Mouse (Mus musculus) stomach, embryonic 16.5 days (tissue): Measurements from ENCODE around the gene Dhx32. TPM values are rescaled to one million over a fixed set of nuclear protein-coding genes. Genes with fewer than 3 reads are reported as not detected.

ENCODE experiments used
- ATAC-seq: fragments of 200-750 bp; cut with Nextera tagmentation; 2 replicates; pipeline ENCODE4 v1.8.0; 2017; ENCODE audit warnings: moderate number of reproducible peaks, moderate TSS enrichment; ENCODE audit not compliant: insufficient read depth, low FRiP score
- H3K27ac ChIP-seq: fragments of 300-500 bp; sonication (generic); 2 replicates; pipeline ENCODE4 v1.5.1; 2014; ENCODE audit warnings: low read length
- H3K27me3 ChIP-seq: fragments of 300-500 bp; sonication (generic); 2 replicates; pipeline ENCODE4 v1.6.1; 2014; ENCODE audit warnings: low read length, control low read depth, mixed read lengths; ENCODE audit not compliant: control insufficient read depth, insufficient read depth
- H3K36me3 ChIP-seq: fragments of 300-500 bp; sonication (generic); 2 replicates; pipeline ENCODE4 v1.6.1; 2014; ENCODE audit warnings: low read length; ENCODE audit not compliant: control insufficient read depth, insufficient read depth
- H3K4me1 ChIP-seq: fragments of 300-500 bp; sonication (generic); 2 replicates; pipeline ENCODE4 v1.6.1; 2014; ENCODE audit warnings: low read length, control low read depth, mixed read lengths; ENCODE audit not compliant: control insufficient read depth, insufficient read depth
- H3K4me2 ChIP-seq: fragments of 300-500 bp; sonication (generic); 2 replicates; pipeline ENCODE4 v1.6.1; 2014; ENCODE audit warnings: low read depth, low read length, mixed read lengths
- H3K4me3 ChIP-seq: fragments of 300-500 bp; sonication (generic); replicated peaks from 2 replicates; pipeline ENCODE4 v1.5.1; 2014; ENCODE audit warnings: mild to moderate bottlenecking, low read length
- H3K9ac ChIP-seq: fragments of 300-500 bp; sonication (generic); 2 replicates; pipeline ENCODE4 v1.6.1; 2014; ENCODE audit warnings: low read length
- H3K9me3 ChIP-seq: fragments of 300-500 bp; sonication (generic); replicated peaks from 2 replicates; pipeline ENCODE4 v1.6.1; 2016; ENCODE audit warnings: low read length, control low read depth; ENCODE audit not compliant: control insufficient read depth
- whole genome bisulfite sequencing: fragments of 180-500 bp; shearing (Covaris S2); extraction: QIAGEN DNeasy Blood & Tissue Kit; methylation state at CpG from one replicate; pipeline ENCODE4 v1.1.7; 2014; 5-methylcytosine and 5-hydroxymethylcytosine counted together
- polyA plus RNA-seq: library from polyadenylated mRNA; unstranded; fragments of >200 nt; fragmentation: Nextera tagmentation; extraction: Ambion mirVana; gene quantifications from 2 replicates; pipeline ENCODE4 v1.2.1, GENCODE M21; 2015

Dhx32 gene
- polyA plus RNA-seq, 1 experiment from 2014 or later, result 46.8 TPM

DNA sequence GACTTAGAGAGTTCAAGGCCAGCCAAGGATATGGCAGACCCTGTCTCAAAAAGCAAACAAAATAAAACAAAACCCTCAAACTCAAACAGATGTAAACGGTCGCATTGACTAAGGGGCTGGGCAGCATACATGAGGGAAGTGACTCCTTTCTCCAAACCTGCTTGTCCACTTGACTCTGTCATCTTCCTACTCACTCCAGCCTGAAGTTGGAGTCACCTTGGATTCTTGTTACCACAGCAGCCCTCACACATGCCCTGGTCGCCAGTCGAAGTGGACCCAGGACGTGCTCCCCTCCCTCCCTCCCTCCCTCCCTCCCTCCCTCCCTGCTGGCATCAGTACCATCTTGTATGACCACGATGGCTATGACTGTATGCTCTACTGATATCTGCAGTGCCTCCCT, 943 bp downstream of the Dhx32 start:
- Histone ChIP-seq H3K4me3 (peak overlapping the region; percentile 35), H3K4me2 (peak overlapping the region; percentile 44), H3K9me3 (no peaks in the 10 kb centered on the region), H3K27me3 (no peaks in the 10 kb centered on the region), H3K27ac (peak overlapping the region; percentile 98; the same call in 1 of the 2 replicates), H3K4me1 (peaks cover 9% of the 10 kb centered on the region; the same call in 1 of the 2 replicates), H3K9ac (peak overlapping the region; percentile 46; the same call in 1 of the 2 replicates), H3K36me3 (no peaks in the 10 kb centered on the region)
- no peak for ATAC-seq
- WGBS, result 48% methylated on average over 6 of the region's 6 CpGs

DNA sequence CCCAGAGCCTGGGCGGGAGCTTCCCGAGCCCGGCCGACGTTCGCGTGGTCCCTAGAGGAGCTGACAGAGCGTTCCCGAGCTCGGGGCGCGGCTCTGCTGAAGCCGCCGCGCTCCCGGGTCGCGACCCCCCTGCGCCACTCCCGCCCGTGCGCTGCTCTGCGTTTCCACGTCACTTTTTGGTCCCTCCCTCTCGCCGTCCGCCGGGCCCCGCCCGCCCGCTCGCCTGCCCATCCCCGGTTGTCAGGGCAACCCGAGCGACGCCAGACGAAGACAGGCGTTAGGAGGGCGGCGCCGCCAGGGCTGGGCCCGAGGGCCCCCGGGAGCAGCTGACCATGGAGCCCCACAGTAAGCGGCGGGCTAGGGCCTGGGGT, 5.9 kb downstream of the Dhx32 start, which contains the start of gene Fank1:
Gene Fank1 (plus strand): TSS at position 236 of the 371 bp plus-strand sequence.
- peak within 1 kb of the TSS; percentile 18 for H3K27ac ChIP-seq
- peaks cover 19% of the 10 kb centered on the region; the same call in 1 of the 2 replicates for H3K4me1 ChIP-seq
- H3K36me3 ChIP-seq, result no peaks in the 10 kb centered on the region
- H3K27me3 ChIP-seq, result no peaks in the 10 kb centered on the region
- peak within 1 kb of the TSS; percentile 88 for H3K4me2 ChIP-seq
- WGBS, result under 1% methylated on average over 44 of the region's 45 CpGs
- H3K4me3 ChIP-seq, result peak within 1 kb of the TSS; percentile 74
- peak; percentile 96 for ATAC-seq
- peak within 1 kb of the TSS; percentile 83 for H3K9ac ChIP-seq
- H3K9me3 ChIP-seq, result no peaks in the 10 kb centered on the region

DNA sequence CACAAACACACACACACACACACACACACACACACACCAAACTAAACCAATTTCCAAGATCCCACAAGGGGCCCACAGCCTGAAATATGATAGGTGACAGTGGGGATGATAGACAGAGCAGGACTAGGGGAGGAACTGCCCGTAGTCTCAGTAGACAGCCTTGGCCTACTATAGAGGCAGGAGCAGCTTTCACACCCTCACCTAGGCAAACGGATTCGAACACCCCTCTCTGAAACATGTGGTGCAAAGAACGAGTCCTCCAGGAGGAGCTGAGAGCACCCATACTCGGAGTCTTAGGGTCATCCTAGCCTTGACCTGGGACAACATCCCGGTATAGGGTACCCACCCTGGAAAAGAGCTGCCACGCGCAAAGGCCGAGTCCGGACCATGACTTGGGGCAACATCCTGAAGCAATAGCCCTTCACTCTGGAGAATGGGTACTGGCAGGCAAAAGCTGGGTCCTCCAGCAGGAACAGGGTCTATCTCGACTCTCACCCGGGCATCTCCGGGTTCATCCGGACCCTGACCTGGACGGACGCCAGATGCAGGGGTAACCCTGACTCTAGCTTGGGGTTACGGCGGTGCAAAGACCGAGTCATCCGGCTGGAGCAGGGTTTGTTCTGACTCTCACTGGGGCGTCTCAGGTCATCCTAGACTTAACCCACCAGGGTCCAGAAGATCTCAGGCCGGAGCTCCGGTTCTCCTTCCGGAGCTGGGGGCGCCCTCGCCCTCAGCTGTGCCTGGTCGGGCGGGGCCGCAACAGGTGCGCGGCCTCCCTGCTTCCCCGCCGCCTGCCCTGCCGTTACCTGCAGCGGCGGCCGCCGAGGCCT, 6.5 kb downstream of the Dhx32 start:
- Histone ChIP-seq H3K27ac (peak overlapping the region; percentile 18), H3K36me3 (no peaks in the 10 kb centered on the region), H3K9ac (peak overlapping the region; percentile 83), H3K9me3 (no peaks in the 10 kb centered on the region), H3K4me3 (peak overlapping the region; percentile 74), H3K4me1 (peaks cover 19% of the 10 kb centered on the region; the same call in 1 of the 2 replicates), H3K27me3 (no peaks in the 10 kb centered on the region), H3K4me2 (peak overlapping the region; percentile 88)
- ATAC-seq, result no peak
- 6% methylated on average over 38 of the region's 38 CpGs for WGBS

DNA sequence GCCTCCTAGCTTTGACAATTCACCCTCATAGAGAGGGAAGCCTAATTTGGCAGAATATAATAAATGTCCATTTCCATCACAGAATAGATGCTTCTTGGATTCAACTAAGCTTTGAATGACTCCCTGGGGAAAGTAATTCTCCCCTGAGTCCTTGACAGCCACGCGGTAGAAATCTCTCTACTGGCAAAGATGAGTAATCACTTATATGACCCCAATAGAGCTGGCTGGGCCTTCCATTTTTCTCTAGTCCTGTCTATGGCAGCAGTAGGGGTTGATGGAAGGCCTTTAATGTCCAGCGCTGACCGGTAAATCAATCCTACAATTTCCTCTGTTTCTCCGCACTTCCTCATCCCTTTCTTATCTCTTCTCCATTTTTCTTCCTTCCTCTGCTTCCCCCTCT, 7.3 kb downstream of the Dhx32 start:
- Histone ChIP-seq H3K9ac (no peak overlapping the region), H3K9me3 (no peaks in the 10 kb centered on the region), H3K4me2 (peak overlapping the region; percentile 88; the same call in 1 of the 2 replicates), H3K27ac (no peak overlapping the region), H3K4me1 (peaks cover 19% of the 10 kb centered on the region; the same call in 1 of the 2 replicates), H3K4me3 (peak overlapping the region; percentile 74; the same call in 1 of the 2 replicates), H3K27me3 (no peaks in the 10 kb centered on the region), H3K36me3 (no peaks in the 10 kb centered on the region)
- WGBS, result 64% methylated on average over 5 of the region's 5 CpGs
- ATAC-seq, result no peak

DNA sequence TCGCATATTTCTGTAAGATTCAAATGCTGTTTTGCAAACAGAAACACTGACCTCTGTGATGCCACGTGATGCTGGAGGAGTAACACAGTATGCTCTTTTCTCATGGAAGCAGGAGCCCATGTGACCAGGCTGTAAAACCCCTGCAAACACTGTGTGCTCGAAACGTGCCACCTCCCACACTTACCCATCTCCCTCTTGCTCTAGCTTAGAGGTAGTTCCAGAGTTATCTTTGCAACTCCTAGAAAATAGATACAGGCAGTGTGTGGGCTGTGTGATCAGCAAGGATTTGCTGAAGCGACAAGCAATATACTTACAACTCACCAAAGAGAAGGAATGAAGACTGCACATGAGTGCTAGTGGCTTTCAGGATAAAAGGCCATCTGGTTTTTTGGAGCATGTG, 14.0 kb downstream of the Dhx32 start:
- no peaks in the 10 kb centered on the region for H3K4me1 ChIP-seq
- H3K9me3 ChIP-seq, result no peaks in the 10 kb centered on the region
- no peak overlapping the region for H3K27ac ChIP-seq
- no peaks in the 10 kb centered on the region for H3K27me3 ChIP-seq
- no peak for ATAC-seq
- no peak overlapping the region for H3K4me3 ChIP-seq
- H3K4me2 ChIP-seq, result no peak overlapping the region
- WGBS, result 71% methylated on average over 5 of the region's 5 CpGs
- no peaks in the 10 kb centered on the region for H3K36me3 ChIP-seq
- H3K9ac ChIP-seq, result no peak overlapping the region

DNA sequence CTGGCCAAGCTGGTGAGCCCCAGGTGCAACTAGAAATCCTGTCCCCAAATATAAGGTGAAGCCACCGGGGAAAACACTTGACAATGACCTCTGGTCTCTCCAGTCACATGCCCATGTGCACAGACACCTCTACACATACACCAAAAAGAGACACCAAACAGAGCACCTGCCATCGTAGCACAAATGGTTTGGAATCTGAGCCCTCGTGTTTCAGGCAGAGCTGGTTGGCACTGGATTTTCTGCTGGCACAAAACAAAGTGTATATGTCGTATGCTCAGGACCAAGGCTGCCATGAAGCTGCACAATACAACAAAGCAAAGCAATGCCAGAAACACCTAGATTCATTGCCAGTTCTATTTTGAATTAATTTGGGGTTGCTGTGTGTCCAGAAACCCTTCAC, 14.5 kb downstream of the Dhx32 start:
- Histone ChIP-seq H3K4me2 (no peak overlapping the region), H3K9ac (no peak overlapping the region), H3K27me3 (no peaks in the 10 kb centered on the region), H3K9me3 (no peaks in the 10 kb centered on the region), H3K4me1 (peaks cover under 1% of the 10 kb centered on the region; the same call in 1 of the 2 replicates), H3K4me3 (no peak overlapping the region), H3K27ac (no peak overlapping the region), H3K36me3 (no peaks in the 10 kb centered on the region)
- WGBS, result 79% methylated on average over 4 of the region's 4 CpGs
- ATAC-seq, result no peak

DNA sequence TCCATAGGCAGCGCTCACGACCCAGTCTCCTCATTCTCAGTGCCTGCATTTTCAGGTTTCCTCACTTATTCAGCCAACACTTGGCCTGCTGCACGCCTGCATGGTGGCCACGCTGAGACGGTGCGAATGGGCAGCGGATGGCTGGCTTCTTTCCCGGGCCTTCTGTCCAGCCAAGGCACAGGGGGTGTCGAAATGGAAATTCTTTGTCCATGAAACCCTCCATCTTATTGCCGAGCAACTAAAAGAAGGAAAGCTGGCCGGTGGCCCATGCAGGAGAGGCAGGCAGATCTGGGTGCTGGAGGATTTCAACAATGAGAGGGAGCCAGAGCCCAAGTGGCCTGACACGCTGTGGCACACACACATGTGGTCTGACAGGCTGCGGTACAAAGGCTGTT, 16.7 kb downstream of the Dhx32 start:
- WGBS, result 86% methylated on average over 13 of the region's 13 CpGs
- no peak for ATAC-seq

DNA sequence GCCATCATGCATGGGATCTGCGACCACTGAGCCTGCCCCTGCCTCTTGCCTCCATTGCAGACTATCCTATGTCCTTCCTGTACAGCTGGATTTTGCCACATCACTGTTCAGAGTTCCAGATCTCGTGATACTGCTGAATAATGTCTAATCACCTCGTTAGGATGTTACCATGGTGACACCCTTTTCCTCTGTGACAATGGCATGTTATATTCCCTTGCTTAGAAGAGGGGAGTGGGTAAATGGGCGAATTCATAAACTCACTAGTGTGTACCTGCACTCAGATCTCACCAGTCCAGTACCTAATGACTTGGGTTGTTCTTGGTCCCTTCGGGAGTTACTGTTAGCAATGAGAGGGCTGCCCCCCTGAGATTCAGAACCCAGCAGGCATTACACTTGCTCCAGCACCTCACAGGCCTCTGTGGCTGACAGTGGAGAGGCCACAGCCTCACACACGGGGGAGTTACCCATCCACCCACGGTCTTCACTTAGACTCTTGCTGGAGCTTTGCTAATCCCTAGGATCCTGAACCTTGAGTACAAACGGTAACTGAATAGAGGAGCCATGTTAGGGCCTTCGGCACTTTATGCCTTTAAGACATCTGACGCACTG, 17.2 kb downstream of the Dhx32 start:
- H3K4me2 ChIP-seq, result no peak overlapping the region
- 77% methylated on average over 10 of the region's 10 CpGs for WGBS
- H3K9me3 ChIP-seq, result 0 out of 2 replicates have a peak, but pooled peaks cover 3% of the 10 kb centered on the region
- H3K36me3 ChIP-seq, result no peaks in the 10 kb centered on the region
- H3K27me3 ChIP-seq, result no peaks in the 10 kb centered on the region
- H3K4me1 ChIP-seq, result peaks cover 4% of the 10 kb centered on the region; the same call in 1 of the 2 replicates
- ATAC-seq, result no peak
- H3K9ac ChIP-seq, result no peak overlapping the region
- H3K4me3 ChIP-seq, result no peak overlapping the region
- H3K27ac ChIP-seq, result no peak overlapping the region

More for the DNA sequence above, 16.7 kb downstream of the Dhx32 start:
- Histone ChIP-seq H3K27ac (no peak overlapping the region), H3K9me3 (0 out of 2 replicates have a peak, but pooled peaks cover 3% of the 10 kb centered on the region), H3K36me3 (no peaks in the 10 kb centered on the region), H3K27me3 (no peaks in the 10 kb centered on the region), H3K4me3 (no peak overlapping the region), H3K4me2 (no peak overlapping the region), H3K4me1 (peaks cover 4% of the 10 kb centered on the region; the same call in 1 of the 2 replicates), H3K9ac (no peak overlapping the region)

DNA sequence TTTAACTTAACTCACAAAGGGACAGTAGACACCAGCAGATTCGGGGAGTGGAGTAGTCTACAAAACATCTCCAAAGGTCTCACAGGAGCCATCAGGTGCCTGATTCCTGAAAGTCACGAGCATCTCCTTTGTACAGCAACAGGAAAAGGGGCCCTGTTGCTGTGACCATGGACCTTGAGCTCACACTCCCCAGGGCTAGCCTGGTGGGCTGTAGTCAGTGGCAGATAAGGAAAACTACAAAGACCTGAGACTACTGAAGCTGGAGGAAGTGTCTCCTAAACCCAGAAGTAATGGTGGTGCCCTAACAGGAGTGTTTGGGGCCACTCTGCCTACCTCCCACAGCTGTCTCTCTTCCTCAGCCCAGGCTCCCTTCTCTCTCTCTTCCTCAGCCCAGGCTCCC, 18.1 kb downstream of the Dhx32 start:
- Histone ChIP-seq H3K4me2 (no peak overlapping the region), H3K4me3 (no peak overlapping the region), H3K27me3 (no peaks in the 10 kb centered on the region), H3K36me3 (no peaks in the 10 kb centered on the region), H3K27ac (no peak overlapping the region), H3K9me3 (0 out of 2 replicates have a peak, but pooled peaks cover 3% of the 10 kb centered on the region), H3K9ac (no peak overlapping the region), H3K4me1 (peaks cover 8% of the 10 kb centered on the region; the same call in 1 of the 2 replicates)
- 68% methylated on average over 2 of the region's 2 CpGs for WGBS
- ATAC-seq, result no peak
